Mouse (Mus musculus) G1E (cell line): ENCODE measurements around the gene Gprasp2. TPM values are rescaled to one million over a fixed set of nuclear protein-coding genes. Genes with fewer than 3 reads are reported as not detected.
"Not testable (repeated sequence)": the region's sequence is repeated elsewhere in the genome, so short reads cannot be mapped to it uniquely, and the experiment has no call there.

Source experiments
- ATAC-seq: 2 replicates; pipeline ENCODE4 v1.8.0; 2016; ENCODE audit warnings: mild to moderate bottlenecking; ENCODE audit not compliant: insufficient number of reproducible peaks, poor library complexity, low FRiP score, severe bottlenecking; ENCODE audit errors: extremely low read depth
- DNase-seq: peaks from one replicate; pipeline ENCODE4 v3.0.0; 2012; ENCODE audit warnings: low spot score
- H3K27me3 ChIP-seq: 2 replicates; pipeline ENCODE4 v1.6.1; 2012; ENCODE audit warnings: mild to moderate bottlenecking, low read length, inconsistent platforms; ENCODE audit not compliant: insufficient read depth
- H3K36me3 ChIP-seq: replicated peaks from 2 replicates; pipeline ENCODE3; 2012; ENCODE audit warnings: mild to moderate bottlenecking, inconsistent platforms
- H3K4me1 ChIP-seq: 2 replicates; pipeline ENCODE4 v1.6.1; 2012; ENCODE audit warnings: low read depth, low read length, inconsistent platforms, mixed read lengths; ENCODE audit not compliant: insufficient read depth
- H3K4me3 ChIP-seq: 2 replicates; pipeline ENCODE4 v1.5.1; 2012; ENCODE audit warnings: low read depth, mild to moderate bottlenecking, inconsistent platforms, low read length, moderate library complexity, mixed read lengths
- H3K9me3 ChIP-seq: replicated peaks from 2 replicates; pipeline ENCODE4 v1.6.1; 2012; ENCODE audit warnings: inconsistent platforms
- CTCF ChIP-seq: IDR thresholded peaks from 2 replicates; pipeline ENCODE4 v1.5.1; 2012; ENCODE audit warnings: low read depth, low read length, inconsistent platforms, mixed read lengths
- GATA1 ChIP-seq: IDR thresholded peaks from 2 replicates; pipeline ENCODE4 v1.6.1; 2012; ENCODE audit warnings: borderline replicate concordance, low read length, inconsistent platforms, mixed read lengths
- GATA2 ChIP-seq: IDR thresholded peaks from 2 replicates; pipeline ENCODE4 v1.6.1; 2012; ENCODE audit warnings: low read depth, low read length, inconsistent platforms, borderline replicate concordance
- POLR2AphosphoS5 ChIP-seq: IDR thresholded peaks from 2 replicates; pipeline ENCODE4 v1.6.1; 2012; ENCODE audit warnings: low read depth, low read length, inconsistent platforms; ENCODE audit not compliant: insufficient replicate concordance
- TAL1 ChIP-seq: conservative IDR thresholded peaks from 2 replicates; pipeline ENCODE4 v1.6.1; 2012; ENCODE audit warnings: low read depth, low read length, inconsistent platforms, mixed read lengths
- polyA plus RNA-seq: library from polyadenylated mRNA; stranded (reverse); fragments of >175 nt; gene quantifications from 2 replicates; pipeline ENCODE4 v1.2.3, GENCODE M21; 2012
- total RNA-seq, 2 experiments: library from RNA; stranded (forward) in 1 of 2; stranded (reverse) in 1 of 2; fragments of 200-1000 nt in 1 of 2; fragments of >200 nt in 1 of 2; fragmentation: Nextera tagmentation in 1 of 2; gene quantifications; 2 replicates each; pipeline ENCODE4 v1.2.3; 2014 to 2017

Gene Gprasp2
- total and polyA plus RNA-seq, 3 experiments, result 0.14 to 0.22 TPM; not detected in 1

DNA sequence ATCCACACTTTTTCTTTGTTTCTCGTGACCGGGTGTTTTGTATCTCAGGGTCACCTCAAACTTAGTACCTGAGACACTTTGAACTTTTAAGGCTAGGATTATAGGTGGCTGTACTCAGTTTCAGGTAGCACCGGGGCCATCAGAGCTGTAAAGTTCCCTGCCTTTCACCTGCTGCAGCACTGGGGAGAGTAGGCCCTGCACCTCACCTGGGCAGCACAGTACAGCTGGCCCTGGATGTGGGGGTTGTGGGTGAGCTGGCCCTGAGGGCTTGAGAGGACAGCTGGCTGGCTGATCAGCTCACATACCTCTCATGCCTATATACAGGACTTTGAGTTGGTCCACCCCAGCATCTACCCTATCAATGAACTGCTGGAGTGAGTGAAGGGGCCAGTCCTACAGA lies 34.7 kb upstream of the Gprasp2 start:
- Histone ChIP-seq H3K9me3 (no peaks in the 10 kb centered on the region), H3K27me3 (no peaks in the 10 kb centered on the region), H3K4me1 (no peaks in the 10 kb centered on the region), H3K36me3 (no peaks in the 10 kb centered on the region), H3K4me3 (no peak overlapping the region)
- no peak for ATAC-seq
- no peak for DNase-seq
- TF ChIP-seq GATA2 (no peak), TAL1 (no peak), GATA1 (no peak), POLR2AphosphoS5 (no peak), CTCF (no peak)

DNA sequence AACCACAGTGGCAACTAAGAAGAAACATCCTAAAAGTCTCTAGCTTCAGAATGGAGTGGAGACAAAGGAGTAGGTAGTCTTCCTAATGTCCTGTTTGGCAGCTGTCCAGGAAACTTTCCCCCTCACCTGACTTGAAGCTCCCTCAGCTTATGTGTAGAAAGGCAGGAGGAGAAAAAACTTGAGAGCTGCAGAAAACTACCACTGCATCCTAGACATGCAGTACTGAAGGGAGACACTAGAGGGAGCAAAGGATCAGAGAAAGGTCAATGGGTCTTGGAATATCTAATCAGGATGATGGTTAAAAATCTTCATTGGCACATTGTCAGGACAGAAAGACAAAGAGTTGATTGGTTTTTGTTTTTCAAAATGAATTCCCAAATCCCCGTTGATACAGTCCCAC lies 33.1 kb upstream of the Gprasp2 start:
- Histone ChIP-seq H3K36me3 (no peaks in the 10 kb centered on the region), H3K9me3 (no peaks in the 10 kb centered on the region), H3K4me3 (no peak overlapping the region), H3K27me3 (no peaks in the 10 kb centered on the region), H3K4me1 (no peaks in the 10 kb centered on the region)
- TF ChIP-seq GATA1 (no peak), GATA2 (no peak), POLR2AphosphoS5 (no peak), CTCF (peak; percentile 32; the same call in 1 of the 2 replicates)
- no peak for ATAC-seq
- peak; percentile 2 for DNase-seq

DNA sequence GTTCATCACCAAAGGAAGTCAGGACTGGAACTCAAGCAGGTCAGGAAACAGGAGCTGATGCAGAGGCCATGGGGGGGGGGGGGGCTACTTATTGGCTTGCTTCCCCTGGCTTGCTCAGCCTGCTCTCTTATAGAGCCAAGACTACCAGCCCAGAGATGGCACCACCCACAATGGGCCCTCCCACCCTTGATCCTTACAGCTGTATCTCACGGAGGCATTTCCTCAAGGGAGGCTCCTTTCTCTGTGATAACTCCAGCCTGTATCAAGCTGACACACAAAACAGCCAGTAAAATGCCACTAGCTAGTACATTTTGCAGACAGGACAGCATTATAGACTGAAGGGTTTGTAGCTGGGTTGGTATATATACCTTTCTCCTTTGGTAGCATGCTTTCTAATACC lies 2.9 kb upstream of the Gprasp2 start:
- not testable (repeated sequence) for H3K4me1 ChIP-seq, ATAC-seq, DNase-seq, H3K27me3 ChIP-seq, H3K36me3 ChIP-seq, H3K4me3 ChIP-seq, H3K9me3 ChIP-seq

DNA sequence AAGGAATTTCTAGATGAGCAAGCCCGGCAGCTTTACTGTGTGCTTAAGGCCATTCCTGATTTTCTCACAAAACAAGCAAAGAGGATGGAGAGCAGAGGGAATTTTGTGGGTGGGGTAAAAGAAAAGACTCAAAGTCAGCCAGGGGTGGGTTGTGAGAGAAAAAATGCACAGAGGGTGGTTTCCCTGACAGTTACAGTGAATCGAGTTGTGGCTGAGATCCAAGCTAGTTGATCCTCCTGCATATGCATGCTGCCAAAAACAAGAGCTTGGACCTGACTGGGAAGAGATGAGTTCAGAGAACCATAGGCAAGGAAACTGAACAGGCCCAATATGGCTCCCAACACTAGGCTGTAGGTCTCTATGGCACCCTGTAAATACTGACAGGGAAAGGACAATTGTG lies 938 bp upstream of the Gprasp2 start:
- no peak overlapping the region for H3K4me3 ChIP-seq
- DNase-seq (no peak), ATAC-seq (no peak)
- no peaks in the 10 kb centered on the region for H3K4me1 ChIP-seq
- TF ChIP-seq CTCF (no peak), POLR2AphosphoS5 (no peak), TAL1 (no peak), GATA1 (no peak), GATA2 (no peak)
- H3K36me3 ChIP-seq, result no peaks in the 10 kb centered on the region
- H3K9me3 ChIP-seq, result no peaks in the 10 kb centered on the region
- H3K27me3 ChIP-seq, result no peaks in the 10 kb centered on the region

DNA sequence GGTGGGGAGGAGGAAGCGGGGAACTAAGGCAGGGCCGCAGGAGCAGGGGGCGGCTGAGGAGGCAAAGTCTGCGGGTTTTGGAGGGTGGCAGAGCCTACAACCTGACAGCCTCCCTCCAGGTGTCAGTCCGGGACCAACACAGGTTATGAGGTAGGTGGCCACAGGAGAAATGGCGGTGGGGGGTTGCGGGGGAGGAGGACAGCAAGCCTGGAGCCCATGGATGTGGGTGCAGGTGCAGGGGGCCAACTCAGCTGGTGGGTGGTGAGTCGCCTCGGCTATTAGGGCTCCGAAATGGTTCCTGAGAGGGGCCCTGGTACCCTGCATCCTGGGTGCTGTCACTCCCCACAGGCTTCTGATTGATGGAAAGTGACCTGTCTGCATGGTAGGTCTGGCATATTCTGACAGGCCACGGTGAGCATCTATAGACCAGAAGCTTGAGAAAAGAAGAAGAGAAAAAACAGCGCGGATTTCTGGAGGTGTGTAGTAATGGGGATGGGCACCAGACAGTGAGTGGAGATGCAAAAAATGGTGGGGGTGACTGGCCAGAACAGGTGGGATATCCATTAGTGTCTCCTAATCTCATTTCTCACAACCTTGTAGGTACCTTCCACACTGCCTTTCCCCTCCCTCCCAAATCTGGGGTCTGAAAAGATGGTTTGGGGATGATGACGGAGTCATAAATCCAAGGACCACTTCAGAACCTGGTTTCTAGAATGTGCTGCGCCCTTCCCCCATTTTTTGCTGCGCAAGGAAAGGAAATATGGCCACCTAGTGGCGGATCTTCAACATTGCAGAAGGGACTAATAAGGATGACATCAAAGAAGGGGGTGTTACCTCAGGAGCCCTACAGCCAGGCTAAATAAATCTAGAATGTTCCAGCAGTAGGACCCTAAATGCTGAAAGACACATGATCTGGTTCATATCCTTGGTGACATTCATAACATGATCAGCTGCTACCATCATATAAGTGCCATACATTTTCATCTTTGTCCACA lies 860 bp downstream of the Gprasp2 start:
- not testable (repeated sequence) for H3K36me3 ChIP-seq, DNase-seq, H3K27me3 ChIP-seq, H3K9me3 ChIP-seq, ATAC-seq, H3K4me1 ChIP-seq, H3K4me3 ChIP-seq

DNA sequence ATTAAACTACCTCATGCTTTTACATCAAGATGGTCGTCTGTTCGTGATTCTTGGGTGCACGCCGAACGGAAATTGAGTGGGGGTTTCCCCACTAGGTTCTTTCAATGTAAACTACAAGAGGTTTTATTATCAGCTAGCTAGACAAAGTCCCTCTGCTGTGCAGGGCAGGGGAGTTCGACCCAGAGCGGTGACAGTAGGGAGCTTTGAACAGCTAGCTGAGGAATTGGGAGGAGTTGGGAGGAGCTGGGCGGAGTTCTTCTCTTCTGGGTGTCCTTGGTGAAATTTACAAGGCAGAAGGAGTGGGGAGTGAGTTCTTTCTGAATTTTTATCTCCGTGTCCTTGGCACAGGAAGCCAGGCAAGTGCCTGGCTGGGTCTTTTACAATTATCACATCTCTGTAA lies 28.0 kb downstream of the Gprasp2 start:
- not testable (repeated sequence) for H3K4me3 ChIP-seq, H3K4me1 ChIP-seq, H3K27me3 ChIP-seq, DNase-seq, ATAC-seq, H3K36me3 ChIP-seq, H3K9me3 ChIP-seq

DNA sequence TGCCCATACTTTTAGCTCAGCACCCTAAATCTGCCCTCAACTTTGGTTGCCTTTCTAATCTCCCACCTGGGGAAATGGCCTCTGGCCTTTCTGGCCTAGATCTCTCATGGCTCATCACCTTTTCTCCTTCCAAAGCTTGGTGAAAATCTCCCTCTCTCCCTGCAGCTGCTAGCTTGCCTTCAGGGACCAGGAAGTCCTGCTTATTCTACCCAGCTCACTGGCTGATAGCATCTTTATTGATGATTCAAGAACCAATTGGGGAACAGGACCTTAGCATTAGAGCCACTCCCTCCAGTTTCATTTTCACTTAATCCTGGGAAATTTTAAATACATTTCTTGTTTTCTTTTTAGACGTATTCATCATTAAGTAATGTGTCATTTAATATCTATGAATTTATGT lies 37.8 kb downstream of the Gprasp2 start:
- Histone ChIP-seq H3K9me3 (no peaks in the 10 kb centered on the region), H3K4me1 (peaks cover 6% of the 10 kb centered on the region), H3K36me3 (no peaks in the 10 kb centered on the region), H3K27me3 (no peaks in the 10 kb centered on the region), H3K4me3 (peak overlapping the region; percentile 23; the same call in 1 of the 2 replicates)
- peak; percentile 42 for DNase-seq
- ATAC-seq, result peak; percentile 86
- no peak for TF ChIP-seq CTCF
- no peak for TF ChIP-seq GATA1
- TF ChIP-seq GATA2, result no peak
- no peak for TF ChIP-seq TAL1
- no peak for TF ChIP-seq POLR2AphosphoS5
